Mouse (Mus musculus): ENCODE results near the gene Tstd3. TPM values are rescaled to one million over a fixed set of nuclear protein-coding genes. Genes with fewer than 3 reads are reported as not detected.

Tstd3 gene
- total and polyA plus RNA-seq, 3 experiments: 11.7 to 18.5 TPM; not detected in 1

GRCm38 (mm10) chr4:21812635-21813034 is 45.6 kb upstream of the Tstd3 start:
- Histone ChIP-seq H3K9me3 (replicated peaks; ENCODE audit: insufficient read depth, low read length) (no peaks in the 10 kb centered on the region), H3K4me1 (ENCODE audit: control insufficient read depth in 1 of 2, insufficient read depth in 2 of 2, low read length in 2 of 2) (no peaks in the 10 kb centered on the region), H3K79me2 (ENCODE audit: control insufficient read depth, insufficient read depth, low read length, poor library complexity) (no peaks in the 10 kb centered on the region), H3K9ac (ENCODE audit: control insufficient read depth, low read depth, low read length, poor library complexity, severe bottlenecking) (no peak overlapping the region), H3K27ac (ENCODE audit: control insufficient read depth, low read depth, low read length) (no peak overlapping the region), H3K27me3 (ENCODE audit: control insufficient read depth in 1 of 2, insufficient read depth in 2 of 2, low read length in 2 of 2) (no peaks in the 10 kb centered on the region), H3K36me3 (ENCODE audit: control insufficient read depth in 1 of 2, insufficient read depth in 2 of 2, low read length in 2 of 2) (peaks cover 0 to 6% of the 10 kb centered on the region in 2 experiments; a peak in 2 of 4 replicates), H3K4me3 (ENCODE audit: control insufficient read depth in 1 of 2, insufficient read depth in 1 of 2, low read depth in 2 of 2, low read length in 2 of 2) (no peak overlapping the region)
- no peak for DNase-seq (ENCODE audit: low read depth, low spot score)
- no peak for TF ChIP-seq TAL1 (IDR thresholded peaks at IDR 0.05; ENCODE audit: low read length)
- no peak for TF ChIP-seq EP300 (IDR thresholded peaks at IDR 0.05; ENCODE audit: low read depth in 1 of 2, low read length in 2 of 2)
- no peak for TF ChIP-seq ZKSCAN1 (IDR thresholded peaks at IDR 0.05; ENCODE audit: low read depth, low read length)
- TF ChIP-seq GABPA (IDR thresholded peaks at IDR 0.05; ENCODE audit: low read depth, low read length): no peak
- no peak for TF ChIP-seq ZNF384 (IDR thresholded peaks at IDR 0.05; ENCODE audit: low read depth, low read length)
- TF ChIP-seq RAD21 (IDR thresholded peaks at IDR 0.05; ENCODE audit: low read depth, low read length): no peak
- TF ChIP-seq CHD2 (IDR thresholded peaks at IDR 0.05; ENCODE audit: low read length): no peak

- no peaks in the 10 kb centered on the region for H3K9me3 ChIP-seq (replicated peaks; ENCODE audit: insufficient read depth, low read length)
- no peaks in the 10 kb centered on the region for H3K27me3 ChIP-seq (ENCODE audit: control insufficient read depth in 1 of 2, insufficient read depth in 2 of 2, low read length in 2 of 2)
- H3K4me1 ChIP-seq (ENCODE audit: control insufficient read depth in 1 of 2, insufficient read depth in 2 of 2, low read length in 2 of 2): no peaks in the 10 kb centered on the region
- TF ChIP-seq NRF1 (IDR thresholded peaks at IDR 0.05; ENCODE audit: insufficient read depth, low read depth, low read length, poor library complexity, severe bottlenecking): no peak
- no peak for TF ChIP-seq RAD21 (IDR thresholded peaks at IDR 0.05; ENCODE audit: low read depth, low read length)
- TF ChIP-seq SMC3 (IDR thresholded peaks at IDR 0.05; ENCODE audit: low read depth, low read length): no peak
- no peak for TF ChIP-seq MYB (IDR thresholded peaks at IDR 0.05; ENCODE audit: low read depth, low read length)
- TF ChIP-seq TAL1 (IDR thresholded peaks at IDR 0.05; ENCODE audit: low read length): no peak
- TF ChIP-seq POLR2AphosphoS2 (IDR thresholded peaks at IDR 0.05; ENCODE audit: low read length): no peak
- TF ChIP-seq ELF1 (IDR thresholded peaks at IDR 0.05; ENCODE audit: low read depth, low read length): no peak
- TF ChIP-seq ETS1 (IDR thresholded peaks at IDR 0.05; ENCODE audit: low read depth, low read length): no peak
- TF ChIP-seq POLR2AphosphoS5 (IDR thresholded peaks at IDR 0.05; ENCODE audit: borderline replicate concordance, low read depth, low read length): no peak
- no peak for TF ChIP-seq GATA1 (IDR thresholded peaks at IDR 0.05; ENCODE audit: low read depth, low read length)
- no peak for TF ChIP-seq BHLHE40 (IDR thresholded peaks at IDR 0.05; ENCODE audit: borderline replicate concordance, low read depth, low read length)
- TF ChIP-seq CTCF (IDR thresholded peaks at IDR 0.05 in 2 of 3, conservative IDR thresholded peaks at IDR 0.05 in 1 of 3; ENCODE audit: control insufficient read depth in 1 of 3, insufficient read depth in 1 of 3, low read depth in 2 of 3, low read length in 3 of 3, poor library complexity in 1 of 3, severe bottlenecking in 1 of 3): no peak
- TF ChIP-seq HCFC1 (IDR thresholded peaks at IDR 0.05; ENCODE audit: low read depth, low read length): no peak
- TF ChIP-seq JUND (IDR thresholded peaks at IDR 0.05; ENCODE audit: low read depth, low read length): no peak
- TF ChIP-seq KAT2A (conservative IDR thresholded peaks at IDR 0.05; ENCODE audit: low read depth, low read length): no peak
- TF ChIP-seq CHD1 (IDR thresholded peaks at IDR 0.05; ENCODE audit: low read depth, low read length): no peak
- no peak for TF ChIP-seq E2F4 (IDR thresholded peaks at IDR 0.05; ENCODE audit: borderline replicate concordance, low read depth, low read length)
- H3K9ac ChIP-seq (ENCODE audit: control insufficient read depth, low read depth, low read length, poor library complexity, severe bottlenecking): no peak overlapping the region
- no peak for DNase-seq (ENCODE audit: low read depth, low spot score)
- no peak overlapping the region for H3K27ac ChIP-seq (ENCODE audit: control insufficient read depth, low read depth, low read length)
- H3K4me3 ChIP-seq (ENCODE audit: control insufficient read depth in 1 of 2, insufficient read depth in 1 of 2, low read depth in 2 of 2, low read length in 2 of 2): no peak overlapping the region
- peaks cover 0 to 3% of the 10 kb centered on the region in 2 experiments; a peak in 1 of 4 replicates for H3K36me3 ChIP-seq (ENCODE audit: control insufficient read depth in 1 of 2, insufficient read depth in 2 of 2, low read length in 2 of 2)
- H3K79me2 ChIP-seq (ENCODE audit: control insufficient read depth, insufficient read depth, low read length, poor library complexity): no peaks in the 10 kb centered on the region
Observed at GRCm38 (mm10) chr4:21810608-21811007, 43.6 kb upstream of the Tstd3 start.

All from MEL (cell line).